Mouse (Mus musculus) left cerebral cortex, adult 8-10 months (tissue): ENCODE results near the gene Rp9. TPM values are rescaled to one million over a fixed set of nuclear protein-coding genes. Genes with fewer than 3 reads are reported as not detected.

Experiments
- DNase-seq, 2 experiments: peaks; one replicate each; pipeline ENCODE4 v3.0.0; 2022; ENCODE audit warnings: low spot score in 2 of 2
- total RNA-seq, 4 experiments: library from RNA; stranded (reverse); gene quantifications; 2 replicates each; pipeline ENCODE4 v1.2.4; 2022

Rp9 gene
- 10 to 100 TPM; 39.4 to 48.3 (median 46.1) TPM for total RNA-seq

GRCm38 (mm10) chr9:22469643-22470042, at the start of gene Rp9:
Gene Rp9 (minus strand): TSS chr9:22469743.
- DNase-seq, result no peak

- DNase-seq, result no peak
Measured at GRCm38 (mm10) chr9:22518394-22519041, 49.0 kb upstream of the Rp9 start.

- no peak for DNase-seq
Measured at GRCm38 (mm10) chr9:22515076-22515475, 45.5 kb upstream of the Rp9 start.

- no peak for DNase-seq
Measured at GRCm38 (mm10) chr9:22505574-22505973, 36.0 kb upstream of the Rp9 start.

- no peak for DNase-seq
Measured at GRCm38 (mm10) chr9:22503581-22503980, 34.0 kb upstream of the Rp9 start.

GRCm38 (mm10) chr9:22502972-22503371, 33.4 kb upstream of the Rp9 start:
- no peak for DNase-seq

GRCm38 (mm10) chr9:22497021-22497767, 27.7 kb upstream of the Rp9 start:
- DNase-seq, result no peak

GRCm38 (mm10) chr9:22495133-22495532, 25.6 kb upstream of the Rp9 start:
- no peak for DNase-seq

GRCm38 (mm10) chr9:22494203-22494807, 24.8 kb upstream of the Rp9 start:
- no peak for DNase-seq

- no peak for DNase-seq
Measured at GRCm38 (mm10) chr9:22488963-22489362, 19.4 kb upstream of the Rp9 start.

GRCm38 (mm10) chr9:22486211-22486610, 16.7 kb upstream of the Rp9 start:
- no peak for DNase-seq

- DNase-seq, result no peak
Measured at GRCm38 (mm10) chr9:22484562-22485308, 15.2 kb upstream of the Rp9 start.

- no peak for DNase-seq
Measured at GRCm38 (mm10) chr9:22483866-22484561, 14.5 kb upstream of the Rp9 start.

- DNase-seq, result no peak
Measured at GRCm38 (mm10) chr9:22478946-22479345, 9.4 kb upstream of the Rp9 start.

GRCm38 (mm10) chr9:22476265-22476664, 6.7 kb upstream of the Rp9 start:
- DNase-seq, result no peak

- peak; percentile 87 to 98 for DNase-seq
Measured at GRCm38 (mm10) chr9:22475424-22475868, 5.9 kb upstream of the Rp9 start, which contains the start of gene Bbs9. Gene Bbs9 (plus strand): TSS chr9:22475715.

GRCm38 (mm10) chr9:22468899-22469259, 664 bp downstream of the Rp9 start:
- no peak for DNase-seq

- no peak for DNase-seq
Measured at GRCm38 (mm10) chr9:22468170-22468898, 1.2 kb downstream of the Rp9 start.

- no peak for DNase-seq
Measured at GRCm38 (mm10) chr9:22467371-22468169, 2.0 kb downstream of the Rp9 start.

- no peak for DNase-seq
Measured at GRCm38 (mm10) chr9:22466212-22466611, 3.3 kb downstream of the Rp9 start.
